Mouse (Mus musculus) testis, adult 10 weeks (tissue): ENCODE results near the gene Rgs16. TPM values are rescaled to one million over a fixed set of nuclear protein-coding genes. Genes with fewer than 3 reads are reported as not detected.

Experiments used
- polyA plus RNA-seq: library from polyadenylated mRNA; stranded (reverse); fragments of 350-450 nt; fragmentation: Illumina TruSeq; extraction: RNeasy Lipid Tissue Mini Kit (QIAGEN cat#74804); gene quantifications from one replicate; pipeline ENCODE4 v1.2.3, GENCODE M21; 2014; ENCODE audit warnings: low read depth, low replicate concordance

Rgs16 gene
- not detected for polyA plus RNA-seq

GRCm38 (mm10) chr1:153740145-153740544, at the start of gene Rgs16:
TSS of gene Rgs16 (plus strand) at chr1:153740349.

GRCm38 (mm10) chr1:153749211-153749801, 9.2 kb downstream of the Rgs16 start, which contains the start of gene Rnasel:
TSS of gene Rnasel (plus strand) at chr1:153749426.

Other genes starting within 250 kb of the Rgs16 start
- gene Npl, start 190.3 kb upstream of the Rgs16 start, polyA plus RNA-seq, result 11.9 TPM
- gene Rgs8, start 87.3 kb upstream of the Rgs16 start, polyA plus RNA-seq, result 0.07 TPM
- gene Rnasel, start 9.1 kb downstream of the Rgs16 start, polyA plus RNA-seq, result 5.7 TPM
- gene Rgsl1, start 103.8 kb downstream of the Rgs16 start, polyA plus RNA-seq, result 60.7 TPM
- 0.10 TPM for gene Teddm1b, start 134.0 kb downstream of the Rgs16 start, polyA plus RNA-seq
- not detected for gene Teddm1a, start 151.4 kb downstream of the Rgs16 start, polyA plus RNA-seq
- 309 TPM for gene Glul, start 159.6 kb downstream of the Rgs16 start, polyA plus RNA-seq
- 1.1 TPM for gene Teddm2, start 159.9 kb downstream of the Rgs16 start, polyA plus RNA-seq